Mouse (Mus musculus) left cerebral cortex, adult 9 months (tissue): ENCODE measurements around the gene Sbno2.

Experiments used
- DNase-seq, 2 experiments: peaks; one replicate each; pipeline ENCODE4 v3.0.0; 2022; ENCODE audit warnings: low spot score in 2 of 2

The Sbno2 gene

GRCm38 (mm10) chr10:80141786-80142529 lies 36.6 kb upstream of the Sbno2 start:
- peak; percentile 91 to 96 for DNase-seq

- peak; percentile 96 to 97 for DNase-seq
These were observed 35.9 kb upstream of the Sbno2 start for GRCm38 (mm10) chr10:80141243-80141642.

GRCm38 (mm10) chr10:80140666-80141035 lies 35.3 kb upstream of the Sbno2 start, which contains the start of gene Cbarp:
Gene Cbarp (minus strand): TSS chr10:80140835.
- no peak for DNase-seq

- no peak for DNase-seq
These were observed 34.7 kb upstream of the Sbno2 start for GRCm38 (mm10) chr10:80139975-80140665.

GRCm38 (mm10) chr10:80139439-80139775 lies 34.0 kb upstream of the Sbno2 start:
- DNase-seq: no peak

- DNase-seq: peak in 1 of 2 experiments; percentile 73
These were observed 33.4 kb upstream of the Sbno2 start, which contains the start of gene Atp5d for GRCm38 (mm10) chr10:80138553-80139438. Gene Atp5d (plus strand): TSS chr10:80138632.

GRCm38 (mm10) chr10:80137626-80138552 lies 32.5 kb upstream of the Sbno2 start:
- no peak for DNase-seq

GRCm38 (mm10) chr10:80136952-80137625 lies 31.7 kb upstream of the Sbno2 start:
- no peak for DNase-seq

- DNase-seq: no peak
These were observed 31.0 kb upstream of the Sbno2 start for GRCm38 (mm10) chr10:80136179-80136951.

GRCm38 (mm10) chr10:80135641-80136040 lies 30.3 kb upstream of the Sbno2 start:
- no peak for DNase-seq

GRCm38 (mm10) chr10:80135161-80135560 lies 29.8 kb upstream of the Sbno2 start:
- no peak for DNase-seq

GRCm38 (mm10) chr10:80134421-80134820 lies 29.1 kb upstream of the Sbno2 start:
- no peak for DNase-seq

GRCm38 (mm10) chr10:80133226-80133849 lies 28.0 kb upstream of the Sbno2 start:
- peak in 1 of 2 experiments; percentile 51 for DNase-seq

- peak in 1 of 2 experiments; percentile 35 for DNase-seq
These were observed 26.6 kb upstream of the Sbno2 start for GRCm38 (mm10) chr10:80131952-80132350.

- peak in 1 of 2 experiments; percentile 65 for DNase-seq
These were observed 26.1 kb upstream of the Sbno2 start for GRCm38 (mm10) chr10:80131316-80131951.

GRCm38 (mm10) chr10:80130403-80131031 lies 25.1 kb upstream of the Sbno2 start:
- no peak for DNase-seq

- DNase-seq: no peak
These were observed 24.5 kb upstream of the Sbno2 start for GRCm38 (mm10) chr10:80129846-80130245.

- DNase-seq: no peak
These were observed 22.5 kb upstream of the Sbno2 start for GRCm38 (mm10) chr10:80127920-80128319.
